Mouse (Mus musculus) adrenal gland, adult 18-20 months (tissue): ENCODE data around the gene Npcd. TPM values are rescaled to one million over a fixed set of nuclear protein-coding genes. Genes with fewer than 3 reads are reported as not detected.

Source experiments
- DNase-seq, 2 experiments: peaks; one replicate each; pipeline ENCODE4 v3.0.0; 2021 to 2022; ENCODE audit warnings: low spot score in 2 of 2
- total RNA-seq, 2 experiments: library from RNA; stranded (reverse); gene quantifications; 1 replicate in 1 of 2; 2 replicates in 1 of 2; pipeline ENCODE4 v1.2.3; 2021

The Npcd gene
- total RNA-seq, 2 experiments from 2014 or later = 0.32 to 0.89 TPM

DNA sequence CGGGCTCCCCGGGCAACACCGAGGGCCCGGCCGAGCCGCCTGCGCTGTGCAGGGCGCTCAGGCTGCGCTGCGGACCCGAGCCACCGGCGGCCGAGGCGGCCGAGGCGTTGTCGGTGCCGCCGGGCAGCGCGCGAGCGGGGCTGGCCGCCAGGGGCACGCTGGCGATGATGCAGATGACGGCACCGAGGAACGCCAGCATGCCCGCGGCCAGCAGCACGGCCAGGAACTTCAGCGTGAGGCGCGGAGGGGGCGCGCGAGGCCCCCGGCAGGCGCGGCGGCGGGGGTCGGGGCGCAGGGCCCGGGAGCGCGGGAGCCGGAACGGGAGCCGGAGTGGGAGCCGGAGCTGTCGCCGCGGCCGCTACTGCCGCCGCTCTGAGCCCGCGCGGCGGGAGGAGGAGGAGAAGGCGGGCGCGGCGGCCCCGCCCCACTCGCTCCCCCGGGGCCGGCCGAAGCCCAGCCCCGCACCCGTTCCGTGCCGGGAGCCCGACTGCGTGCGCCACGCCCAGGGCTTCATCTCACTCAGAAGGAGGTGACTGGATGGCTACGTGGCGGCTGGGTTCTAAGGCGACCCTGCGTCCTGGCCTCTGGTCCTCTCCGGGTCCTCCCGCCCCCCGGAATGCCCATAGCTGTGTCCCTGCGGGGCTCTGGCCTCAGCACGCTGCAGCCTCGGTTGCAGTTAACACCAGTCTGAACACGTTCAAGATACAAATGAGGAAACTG lies 29.5 kb downstream of the Npcd start, which contains the start of gene Nptxr:
Nptxr (minus strand) TSS at position 415 of the 720 bp plus-strand sequence.
- peak; percentile 57 to 74 for DNase-seq

DNA sequence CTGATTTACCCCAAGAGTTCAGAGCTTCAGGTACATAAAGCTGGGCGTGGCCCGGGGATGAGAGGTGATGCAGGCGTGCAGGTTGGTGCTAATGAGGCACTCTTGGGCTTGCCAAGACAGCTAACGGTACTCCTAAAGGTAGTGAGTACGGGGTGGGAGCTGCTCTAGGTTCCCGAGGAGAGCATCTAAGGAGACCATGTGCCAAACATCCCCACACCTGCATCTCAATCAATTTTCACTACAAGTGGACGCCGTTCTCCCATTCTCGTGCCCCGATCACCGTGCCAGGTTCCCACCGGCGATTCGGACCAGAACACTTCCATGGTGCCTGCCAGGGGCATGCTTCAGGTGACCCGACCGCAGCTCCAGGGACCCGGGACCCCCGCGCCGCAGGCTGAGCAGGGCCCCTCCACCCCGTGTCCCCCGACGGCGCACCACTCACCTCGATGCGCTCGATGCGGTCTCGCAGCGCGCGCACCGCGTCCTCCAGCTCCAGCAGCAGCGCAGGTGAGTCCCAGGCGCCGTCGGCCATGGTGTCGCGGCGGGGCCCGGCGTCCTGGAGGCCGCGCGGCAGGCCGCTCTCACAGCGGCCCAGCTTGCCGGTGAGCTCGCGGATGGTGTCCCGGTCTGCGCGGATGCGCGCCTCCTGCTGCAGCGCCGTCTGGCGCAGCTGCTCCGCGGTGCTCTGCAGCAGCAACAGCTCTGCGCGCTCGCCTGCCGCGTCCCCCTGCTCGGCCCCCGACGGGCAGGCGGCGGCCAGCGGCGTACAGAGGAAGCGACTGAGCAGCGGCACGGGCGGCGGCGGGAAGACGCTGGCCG lies 30.3 kb downstream of the Npcd start:
- peak in 1 of 2 experiments; percentile 32 for DNase-seq

- no peak for DNase-seq
Measured at GRCm38 (mm10) chr15:79802304-79802703, 31.7 kb downstream of the Npcd start.

DNA sequence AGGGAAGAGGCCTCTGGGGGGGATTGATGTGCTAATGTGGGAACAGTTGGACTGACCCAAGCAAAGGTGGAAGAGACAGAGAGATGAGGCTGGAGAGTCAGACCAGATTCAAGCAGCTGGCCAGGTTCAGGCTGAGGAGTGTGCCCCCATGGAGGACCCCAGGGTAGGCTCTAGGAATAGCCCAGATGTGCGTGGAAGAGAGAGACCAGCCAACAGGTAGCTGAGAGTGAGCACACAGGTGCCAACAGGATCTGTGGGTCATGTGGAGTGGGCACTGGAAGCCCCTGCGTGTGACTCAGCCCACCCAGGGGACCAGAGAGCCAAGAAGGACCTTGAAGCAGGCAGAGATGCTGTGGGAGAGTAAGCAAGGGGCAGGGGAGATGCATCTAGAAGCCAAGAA lies 32.4 kb downstream of the Npcd start:
- DNase-seq = no peak

DNA sequence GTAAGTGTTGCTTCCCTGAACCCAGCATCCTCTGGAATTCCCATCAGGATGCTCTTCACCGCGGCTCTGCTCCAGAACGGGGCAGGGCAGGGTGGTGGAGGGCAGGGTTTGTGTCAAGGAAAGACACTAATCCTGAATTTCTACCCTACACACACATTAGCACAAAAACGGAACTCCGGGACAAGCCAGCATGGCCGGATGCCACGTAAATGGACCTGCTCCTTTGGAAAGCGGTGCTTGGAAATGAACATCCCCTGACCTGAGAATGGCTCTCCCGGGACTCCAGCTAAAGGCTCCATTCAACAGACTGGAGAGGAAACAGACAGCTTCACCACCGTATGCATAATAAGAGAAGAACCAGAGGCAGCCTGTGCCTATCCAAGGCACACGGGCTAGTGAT lies 33.3 kb downstream of the Npcd start:
- DNase-seq = no peak

GRCm38 (mm10) chr15:79798591-79798990 lies 35.4 kb downstream of the Npcd start:
- no peak for DNase-seq

- no peak for DNase-seq
Measured at GRCm38 (mm10) chr15:79797680-79798079, 36.4 kb downstream of the Npcd start.

DNA sequence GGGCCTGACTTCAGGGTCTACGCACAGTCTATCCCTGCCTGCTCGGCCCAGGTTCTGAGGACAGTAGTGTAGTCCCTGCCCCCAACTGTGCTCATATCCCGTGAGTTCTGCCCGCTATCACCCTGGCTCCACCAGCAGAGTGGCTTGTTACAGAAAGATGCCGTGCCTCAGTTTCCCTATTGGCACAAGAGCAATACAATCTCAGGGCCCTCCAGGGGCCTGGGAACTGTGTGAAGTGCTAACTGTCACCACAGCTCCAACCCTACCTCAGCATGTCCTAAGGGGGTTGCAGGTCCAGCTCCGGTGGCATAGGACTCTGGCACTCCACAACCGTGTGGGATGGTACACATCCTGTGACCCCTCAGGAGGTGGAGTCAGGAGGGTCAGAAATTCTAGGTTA lies 36.9 kb downstream of the Npcd start:
- no peak for DNase-seq

DNA sequence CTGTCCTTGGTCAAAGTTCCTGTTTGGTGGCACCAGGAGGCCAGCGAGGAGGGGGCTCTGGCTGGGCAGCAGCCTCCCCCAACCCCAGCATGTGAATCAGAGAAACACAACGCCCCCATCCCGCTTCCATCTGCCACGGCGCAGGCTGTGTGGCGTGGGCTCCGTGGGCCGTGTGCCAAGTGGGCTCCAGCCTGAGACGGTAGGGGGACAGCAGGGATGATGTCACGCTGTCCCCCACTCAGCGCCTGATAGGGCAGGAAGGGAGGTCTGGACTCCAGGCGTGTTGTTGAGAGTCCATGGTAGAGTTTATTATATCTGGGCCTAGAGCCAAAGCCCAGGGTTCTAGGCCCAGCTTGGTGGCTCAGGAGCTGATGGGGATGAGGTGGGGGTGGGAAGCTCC lies 37.8 kb downstream of the Npcd start:
- no peak for DNase-seq

DNA sequence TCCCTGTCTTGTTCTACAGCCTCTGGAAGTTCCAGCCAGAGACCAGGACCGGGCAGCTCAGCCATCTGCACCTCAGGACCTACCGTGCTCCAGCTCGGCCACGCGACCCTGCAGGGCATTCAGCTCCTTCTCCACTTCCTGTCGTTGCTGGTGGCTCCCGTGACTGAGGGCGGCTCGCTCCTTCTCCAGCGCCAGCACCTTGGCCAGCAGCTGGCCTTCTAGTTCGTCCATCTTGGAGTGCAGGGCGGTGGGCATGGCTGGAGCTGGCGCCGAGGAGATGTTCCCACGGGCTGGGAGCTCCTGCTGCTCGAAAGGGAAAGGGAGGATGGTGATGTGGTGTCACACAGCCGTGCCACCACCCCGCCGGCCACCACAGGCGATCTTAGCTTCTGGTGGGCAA lies 39.9 kb downstream of the Npcd start:
- DNase-seq = no peak

DNA sequence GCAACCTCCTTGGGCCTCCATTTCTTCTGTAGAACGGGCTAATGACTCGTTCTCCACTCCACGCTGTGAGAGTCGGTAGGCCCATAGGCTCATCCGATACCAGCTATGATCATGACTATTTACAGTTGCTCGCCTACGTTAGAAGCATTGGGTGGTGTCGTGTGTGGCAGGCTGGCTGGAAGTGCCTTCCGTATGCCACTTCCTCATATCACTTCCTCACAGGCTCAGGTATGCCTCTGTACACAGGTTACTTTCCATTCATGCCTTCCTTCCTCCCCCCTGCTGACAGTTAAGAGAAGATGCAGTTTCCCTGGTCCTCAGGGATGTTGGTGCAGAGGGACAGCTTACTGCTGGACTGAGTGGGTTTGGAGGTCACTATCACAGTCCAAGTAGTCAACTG lies 41.0 kb downstream of the Npcd start:
- DNase-seq = no peak

- no peak for DNase-seq
Measured at GRCm38 (mm10) chr15:79792455-79792854, 41.6 kb downstream of the Npcd start.

GRCm38 (mm10) chr15:79791502-79791901 lies 42.5 kb downstream of the Npcd start:
- DNase-seq = peak; percentile 37 to 50

- no peak for DNase-seq
Measured at GRCm38 (mm10) chr15:79790905-79791304, 43.1 kb downstream of the Npcd start.

- DNase-seq = no peak
Measured at GRCm38 (mm10) chr15:79790111-79790510, 43.9 kb downstream of the Npcd start.

DNA sequence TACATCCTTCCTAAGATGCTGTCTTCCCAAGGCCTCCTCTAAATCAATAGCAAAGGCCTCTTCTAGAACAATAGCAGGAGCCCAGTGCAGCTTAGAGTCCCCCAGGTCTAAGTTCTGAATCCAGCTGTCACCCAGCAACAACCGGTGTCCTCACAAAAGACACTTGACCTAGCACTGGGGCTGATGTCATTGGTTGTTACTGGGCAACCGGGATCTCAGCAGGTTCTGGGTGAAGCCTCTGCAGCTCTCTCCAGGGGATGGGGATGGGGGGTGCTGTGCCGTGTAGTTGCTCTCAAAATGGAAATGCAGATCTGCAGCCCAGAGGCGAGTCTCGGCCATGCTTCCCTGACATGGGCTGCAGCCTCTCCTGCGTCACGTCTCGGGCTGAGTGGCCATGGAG lies 46.2 kb downstream of the Npcd start:
- DNase-seq = no peak

GRCm38 (mm10) chr15:79785056-79785455 lies 49.0 kb downstream of the Npcd start:
- DNase-seq = no peak

DNA sequence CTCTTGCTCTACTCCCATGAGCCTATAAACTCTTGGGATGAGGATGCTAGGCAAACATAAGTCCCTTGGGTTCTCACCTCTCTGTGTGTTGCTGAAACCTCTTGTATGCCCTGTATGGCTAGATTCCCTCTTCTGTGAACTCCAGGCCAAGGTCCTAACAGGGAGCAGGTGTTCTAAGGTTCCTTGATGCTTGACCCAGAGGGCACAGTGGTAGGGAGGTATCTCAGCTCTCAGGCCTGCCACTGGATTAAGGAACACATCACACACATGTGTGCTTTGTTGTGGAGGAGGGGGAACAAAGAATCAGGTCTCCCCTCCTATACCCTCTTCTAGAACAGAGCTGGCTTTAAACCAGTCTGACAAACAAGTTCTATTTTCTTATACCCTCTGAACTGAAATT lies 56.3 kb downstream of the Npcd start, which contains the start of gene Dnal4:
Dnal4 (minus strand) TSS at position 101 of the 400 bp plus-strand sequence.
- no peak for DNase-seq

- DNase-seq = no peak
Measured at GRCm38 (mm10) chr15:79775662-79776061, 58.4 kb downstream of the Npcd start.

DNA sequence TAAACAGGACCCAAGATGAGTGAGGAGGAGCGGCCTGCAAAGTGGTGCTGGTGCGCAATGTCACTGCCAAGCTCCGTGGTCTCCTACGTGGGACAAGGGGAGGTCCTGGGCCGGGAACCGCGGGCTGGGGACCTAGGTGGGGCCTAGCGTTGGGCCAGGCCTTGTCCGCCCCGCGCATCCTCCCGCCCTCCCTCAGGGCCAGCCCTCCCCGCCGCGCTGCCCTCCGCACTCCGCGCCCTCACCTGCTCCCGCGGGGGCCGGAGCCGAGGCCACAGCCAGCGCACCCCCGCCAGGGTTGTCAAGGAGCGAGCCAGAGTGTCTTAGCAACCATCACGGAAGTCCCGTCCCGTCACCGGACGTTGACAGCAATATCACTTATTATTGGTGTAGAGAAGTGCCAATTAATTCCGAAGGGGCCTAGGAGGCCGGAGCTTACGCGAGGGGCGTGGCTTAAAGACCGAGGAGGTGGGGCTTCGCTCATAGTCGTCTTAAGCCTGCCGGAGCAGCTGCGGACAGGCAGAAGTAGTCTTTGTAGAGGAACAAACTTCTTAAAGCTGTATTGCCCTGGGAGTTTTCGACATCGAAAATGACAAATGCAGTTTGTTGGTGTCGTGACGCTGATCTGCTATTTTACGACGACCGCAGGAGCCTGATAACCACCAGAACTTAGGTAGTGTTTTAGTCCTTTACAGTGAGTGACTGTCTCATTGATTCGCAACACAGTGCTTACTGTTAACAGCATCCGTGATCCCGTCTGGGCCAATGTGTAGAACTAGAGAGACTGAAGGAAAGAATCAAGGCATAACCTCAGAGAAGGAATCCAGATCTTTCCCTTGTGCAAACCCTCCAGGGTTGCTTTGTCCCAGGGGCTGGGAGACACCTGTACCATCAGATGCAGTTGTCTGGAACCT lies 59.7 kb downstream of the Npcd start:
- peak; percentile 84 to 90 for DNase-seq

DNA sequence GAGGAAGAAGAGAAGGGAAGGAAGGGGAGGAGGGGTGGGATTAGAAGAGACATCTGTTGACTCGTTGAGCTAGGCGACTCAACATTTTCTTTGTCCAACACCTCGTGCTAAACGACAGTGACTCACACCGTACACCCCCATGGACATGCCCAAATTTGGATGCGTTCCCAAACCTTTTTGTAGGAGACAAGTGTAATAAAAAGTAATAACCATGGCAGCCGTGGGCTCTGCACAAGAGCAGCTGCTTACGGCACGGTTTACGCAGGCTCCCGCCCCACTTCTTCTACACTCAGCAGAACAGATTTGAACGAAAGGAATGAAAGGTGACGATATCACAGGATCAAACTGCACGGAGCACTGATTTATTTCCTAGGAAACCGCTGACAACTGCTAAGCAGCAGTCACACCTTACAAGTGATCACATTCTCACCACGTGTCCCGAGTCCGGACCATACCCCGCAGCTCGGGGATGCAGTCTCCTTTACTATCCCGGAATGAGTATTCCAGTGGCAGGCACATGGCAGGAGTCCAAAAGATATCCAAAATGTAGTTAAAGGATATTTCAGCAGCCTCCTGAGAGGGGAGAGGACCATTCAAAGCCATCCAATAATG lies 63.3 kb downstream of the Npcd start:
- DNase-seq = no peak
